22 mouse cellular contexts compared by ENCODE assay signal in genomic region chr8:8674864-8675263, GRCm38 (mm10).
"Had no signal": no experiment of that assay in that cellular context is flagged by ENCODE, and none has a peak within 500 bp of the region (broad histone marks: within the 10 kb centered on the region; RNA-seq: fewer than 3 reads in every experiment).

No protein-coding gene starts in this region.

- H3K4me1 ChIP-seq: limb, embryonic 12.5 days; limb, embryonic 15.5 days; midbrain, embryonic 10.5 days; midbrain, embryonic 13.5 days; neural tube, embryonic 13.5 days had no signal

- DNase-seq: kidney, adult 9 months; kidney, postnatal 14 days; kidney, postnatal 4 days; left cerebral cortex, postnatal 4 days; liver, postnatal 0 days; lung, embryonic 14.5 days; retina, postnatal 1 day; thymus, adult 2 months; thymus, postnatal 14 days; thymus, postnatal 4 days had no signal

- H3K4me2 ChIP-seq: limb, embryonic 12.5 days; limb, embryonic 15.5 days; liver, embryonic 11.5 days; lung, embryonic 14.5 days; midbrain, embryonic 13.5 days; neural tube, embryonic 13.5 days had no signal

- H3K4me3 ChIP-seq: limb, embryonic 12.5 days; limb, embryonic 15.5 days; megakaryocyte, embryonic 14.5 days; midbrain, embryonic 10.5 days; midbrain, embryonic 13.5 days; myocyte; neural tube, embryonic 13.5 days had no signal

- H3K27me3 ChIP-seq: limb, embryonic 12.5 days; limb, embryonic 15.5 days; megakaryocyte, embryonic 14.5 days; midbrain, embryonic 13.5 days; neural tube, embryonic 13.5 days had no signal

- ATAC-seq: liver, postnatal 0 days; lung, postnatal 0 days; midbrain, embryonic 13.5 days; midbrain, embryonic 16.5 days had no signal

- H3K9me3 ChIP-seq: limb, embryonic 12.5 days; limb, embryonic 15.5 days; megakaryocyte, embryonic 14.5 days; midbrain, embryonic 10.5 days; midbrain, embryonic 13.5 days; neural tube, embryonic 13.5 days had no signal

- H3K9ac ChIP-seq: limb, embryonic 12.5 days; limb, embryonic 15.5 days; liver, embryonic 14.5 days; liver, postnatal 0 days; lung, embryonic 14.5 days; midbrain, embryonic 13.5 days; neural tube, embryonic 13.5 days had no signal

- H3K27ac ChIP-seq: limb, embryonic 12.5 days; limb, embryonic 15.5 days; liver, embryonic 14.5 days; macrophage; midbrain, embryonic 10.5 days; midbrain, embryonic 13.5 days; neural tube, embryonic 13.5 days had no signal
